Mouse (Mus musculus): ENCODE data around the gene Akap13. TPM values are rescaled to one million over a fixed set of nuclear protein-coding genes. Genes with fewer than 3 reads are reported as not detected.

The Akap13 gene
- total and polyA plus RNA-seq, 2 experiments = 8.5 to 92.1 TPM

DNA sequence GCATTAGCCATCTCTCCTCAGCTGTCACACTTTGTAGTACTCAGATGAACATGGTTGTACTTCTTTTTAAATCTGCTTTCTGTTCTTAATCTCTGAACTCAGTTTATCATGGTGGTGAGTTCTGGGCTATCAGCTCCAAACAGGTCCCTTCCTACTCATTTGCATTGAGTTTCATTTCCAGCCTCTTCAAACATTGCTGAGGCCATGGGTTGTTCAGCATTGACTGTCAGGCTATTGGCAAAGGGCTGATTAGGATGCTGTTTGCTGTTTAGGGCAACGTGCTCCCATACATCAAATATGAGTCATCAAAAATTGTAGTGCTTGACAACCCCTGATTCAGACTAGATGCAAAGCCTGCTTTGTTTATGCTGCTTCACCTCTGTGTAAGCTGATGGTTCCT is 268.7 kb downstream of the Akap13 start:
- WGBS = 84% methylated on average over 1 of the region's 1 CpGs
- Histone ChIP-seq H3K27ac (replicated peaks; ENCODE audit: insufficient read depth, low read depth, low read length) (no peak overlapping the region), H3K4me3 (ENCODE audit: insufficient read depth, low read depth, low read length) (no peak overlapping the region), H3K36me3 (ENCODE audit: control insufficient read depth, insufficient read depth, low read length) (peaks cover 74% of the 10 kb centered on the region), H3K4me1 (ENCODE audit: control insufficient read depth, insufficient read depth, low read length) (no peaks in the 10 kb centered on the region), H3K9ac (ENCODE audit: low read depth, low read length) (no peak overlapping the region), H3K79me2 (ENCODE audit: control insufficient read depth, insufficient read depth, low read length) (no peaks in the 10 kb centered on the region; the same call in 1 of the 2 replicates), H3K27me3 (ENCODE audit: control insufficient read depth, insufficient read depth, low read length) (no peaks in the 10 kb centered on the region)
- no peak for DNase-seq (ENCODE audit: extremely low read depth, low read depth, low spot score)
- TF ChIP-seq CTCF (IDR thresholded peaks at IDR 0.05; ENCODE audit: low read depth, low read length) = no peak
- TF ChIP-seq POLR2A (IDR thresholded peaks at IDR 0.05; ENCODE audit: extremely low read depth, insufficient read depth, low read length) = no peak

DNA sequence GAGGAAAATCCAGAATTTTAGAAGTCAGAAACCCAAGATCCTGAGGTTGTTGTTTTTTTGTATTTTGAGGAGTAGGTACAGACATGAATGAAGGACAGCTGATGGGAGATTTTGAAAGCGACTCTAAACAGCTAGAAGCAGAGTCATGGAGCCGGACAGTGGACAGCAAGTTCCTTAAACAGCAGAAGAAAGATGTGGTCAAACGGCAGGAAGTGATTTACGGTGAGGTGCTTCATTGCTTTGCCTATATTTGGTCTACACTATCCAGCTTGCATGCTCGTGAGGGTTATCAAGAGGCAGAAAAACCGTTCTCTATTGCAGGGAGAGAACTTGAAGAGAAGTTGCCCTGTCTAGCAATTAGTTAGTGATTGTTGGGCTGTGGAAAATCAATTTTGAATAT is 270.6 kb downstream of the Akap13 start:
- H3K9ac ChIP-seq (ENCODE audit: low read depth, low read length) = no peak overlapping the region
- no peaks in the 10 kb centered on the region for H3K27me3 ChIP-seq (ENCODE audit: control insufficient read depth, insufficient read depth, low read length)
- no peak for DNase-seq (ENCODE audit: extremely low read depth, low read depth, low spot score)
- no peaks in the 10 kb centered on the region for H3K4me1 ChIP-seq (ENCODE audit: control insufficient read depth, insufficient read depth, low read length)
- H3K27ac ChIP-seq (replicated peaks; ENCODE audit: insufficient read depth, low read depth, low read length) = no peak overlapping the region
- no peaks in the 10 kb centered on the region; the same call in 1 of the 2 replicates for H3K79me2 ChIP-seq (ENCODE audit: control insufficient read depth, insufficient read depth, low read length)
- TF ChIP-seq CTCF (IDR thresholded peaks at IDR 0.05; ENCODE audit: low read depth, low read length) = no peak
- peaks cover 72% of the 10 kb centered on the region for H3K36me3 ChIP-seq (ENCODE audit: control insufficient read depth, insufficient read depth, low read length)
- no peak overlapping the region for H3K4me3 ChIP-seq (ENCODE audit: insufficient read depth, low read depth, low read length)
- 89% methylated on average over 6 of the region's 6 CpGs for WGBS

DNA sequence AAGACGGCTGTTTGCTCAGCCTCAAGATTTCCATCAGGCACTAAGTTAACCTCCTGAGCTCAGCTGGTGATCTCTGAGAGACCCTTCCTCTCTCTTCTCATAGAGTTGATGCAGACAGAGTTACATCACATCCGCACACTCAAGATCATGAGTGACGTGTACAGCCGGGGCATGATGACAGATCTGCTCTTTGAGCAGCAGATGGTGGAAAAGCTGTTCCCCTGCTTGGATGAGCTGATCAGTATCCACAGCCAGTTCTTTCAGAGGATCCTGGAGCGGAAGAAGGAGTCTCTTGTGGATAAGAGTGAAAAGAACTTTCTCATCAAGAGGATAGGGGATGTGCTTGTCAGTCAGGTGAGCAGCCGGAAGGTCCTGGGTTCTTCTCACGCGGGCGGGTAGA is 271.5 kb downstream of the Akap13 start:
- Histone ChIP-seq H3K36me3 (ENCODE audit: control insufficient read depth, insufficient read depth, low read length) (peaks cover 77% of the 10 kb centered on the region), H3K9ac (ENCODE audit: low read depth, low read length) (no peak overlapping the region), H3K4me3 (ENCODE audit: insufficient read depth, low read depth, low read length) (no peak overlapping the region), H3K27me3 (ENCODE audit: control insufficient read depth, insufficient read depth, low read length) (no peaks in the 10 kb centered on the region), H3K4me1 (ENCODE audit: control insufficient read depth, insufficient read depth, low read length) (no peaks in the 10 kb centered on the region), H3K27ac (replicated peaks; ENCODE audit: insufficient read depth, low read depth, low read length) (no peak overlapping the region), H3K79me2 (ENCODE audit: control insufficient read depth, insufficient read depth, low read length) (no peaks in the 10 kb centered on the region)
- no peak for DNase-seq (ENCODE audit: extremely low read depth, low read depth, low spot score)
- WGBS = 97% methylated on average over 9 of the region's 9 CpGs
- no peak for TF ChIP-seq CTCF (IDR thresholded peaks at IDR 0.05; ENCODE audit: low read depth, low read length)

DNA sequence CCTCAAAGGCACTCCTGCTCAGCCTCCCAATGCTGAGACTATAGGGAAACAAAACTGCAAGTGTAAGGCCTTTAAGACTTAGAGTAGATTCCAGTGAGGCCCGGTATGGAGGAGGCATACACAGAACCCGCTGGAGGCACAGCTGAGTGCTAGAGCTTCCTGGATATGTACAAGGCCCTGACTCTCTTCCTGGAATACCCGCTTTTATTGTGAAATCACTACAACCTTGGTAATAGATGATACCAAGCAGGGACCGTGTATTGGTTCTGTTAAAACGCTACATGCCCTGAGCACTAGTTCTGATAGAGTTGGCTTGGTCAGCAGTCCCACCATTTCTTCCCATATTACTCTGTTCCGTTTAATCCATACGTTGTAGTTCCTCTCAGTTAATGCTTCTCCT is 274.3 kb downstream of the Akap13 start:
- no peak for DNase-seq (ENCODE audit: extremely low read depth, low read depth, low spot score)
- Histone ChIP-seq H3K9ac (ENCODE audit: low read depth, low read length) (no peak overlapping the region), H3K36me3 (ENCODE audit: control insufficient read depth, insufficient read depth, low read length) (peaks cover 81% of the 10 kb centered on the region), H3K27me3 (ENCODE audit: control insufficient read depth, insufficient read depth, low read length) (no peaks in the 10 kb centered on the region), H3K79me2 (ENCODE audit: control insufficient read depth, insufficient read depth, low read length) (no peaks in the 10 kb centered on the region; the same call in 1 of the 2 replicates), H3K27ac (replicated peaks; ENCODE audit: insufficient read depth, low read depth, low read length) (no peak overlapping the region), H3K4me1 (ENCODE audit: control insufficient read depth, insufficient read depth, low read length) (no peaks in the 10 kb centered on the region), H3K4me3 (ENCODE audit: insufficient read depth, low read depth, low read length) (no peak overlapping the region)
- TF ChIP-seq POLR2A (IDR thresholded peaks at IDR 0.05; ENCODE audit: extremely low read depth, insufficient read depth, low read length) = no peak
- 73% methylated on average over 7 of the region's 7 CpGs for WGBS

DNA sequence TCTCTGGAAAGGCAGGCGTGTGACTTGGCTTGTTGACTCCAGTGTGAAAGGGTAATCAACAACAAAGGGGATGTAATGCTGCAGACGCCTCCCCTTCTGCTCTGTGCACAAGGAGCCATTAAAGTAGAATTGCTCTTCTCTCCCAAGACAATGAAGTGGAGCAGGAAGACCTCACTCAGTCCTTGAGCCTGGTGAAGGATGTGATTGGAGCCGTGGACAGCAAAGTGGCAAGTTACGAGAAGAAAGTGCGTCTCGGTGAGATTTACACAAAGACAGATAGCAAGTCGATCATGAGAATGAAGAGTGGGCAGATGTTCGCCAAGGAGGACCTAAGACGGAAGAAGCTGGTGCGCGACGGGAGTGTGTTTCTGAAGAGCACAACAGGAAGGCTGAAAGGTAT is 274.9 kb downstream of the Akap13 start:
- 90% methylated on average over 12 of the region's 12 CpGs for WGBS
- H3K36me3 ChIP-seq (ENCODE audit: control insufficient read depth, insufficient read depth, low read length) = peaks cover 81% of the 10 kb centered on the region

DNA sequence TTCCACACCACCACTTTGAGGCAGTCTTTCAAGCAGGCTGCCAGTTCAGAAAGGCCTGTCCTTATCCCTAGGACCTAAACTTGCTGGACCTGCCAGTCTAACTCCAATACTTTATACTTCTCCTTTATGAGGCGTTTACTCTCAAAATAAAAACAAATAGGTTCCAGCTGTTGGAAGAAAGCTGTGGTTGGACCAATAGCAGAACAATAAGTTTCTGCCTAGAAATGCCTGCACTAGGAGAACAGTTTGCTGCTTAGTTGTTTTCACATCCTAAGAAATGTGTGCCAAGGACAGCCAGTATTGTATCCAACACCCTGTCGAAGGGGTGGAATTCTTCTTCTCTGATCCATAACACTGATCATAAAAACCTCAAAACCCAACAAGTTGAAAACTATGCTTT is 276.6 kb downstream of the Akap13 start:
- no peak overlapping the region for H3K4me3 ChIP-seq (ENCODE audit: insufficient read depth, low read depth, low read length)
- H3K36me3 ChIP-seq (ENCODE audit: control insufficient read depth, insufficient read depth, low read length) = peaks cover 79% of the 10 kb centered on the region
- H3K27ac ChIP-seq (replicated peaks; ENCODE audit: insufficient read depth, low read depth, low read length) = no peak overlapping the region
- H3K79me2 ChIP-seq (ENCODE audit: control insufficient read depth, insufficient read depth, low read length) = no peaks in the 10 kb centered on the region; the same call in 1 of the 2 replicates
- TF ChIP-seq POLR2A (IDR thresholded peaks at IDR 0.05; ENCODE audit: extremely low read depth, insufficient read depth, low read length) (no peak), CTCF (IDR thresholded peaks at IDR 0.05; ENCODE audit: low read depth, low read length) (no peak)
- DNase-seq (ENCODE audit: extremely low read depth, low read depth, low spot score) = no peak
- WGBS = 91% methylated on average over 2 of the region's 2 CpGs
- H3K27me3 ChIP-seq (ENCODE audit: control insufficient read depth, insufficient read depth, low read length) = no peaks in the 10 kb centered on the region
- no peak overlapping the region for H3K9ac ChIP-seq (ENCODE audit: low read depth, low read length)
- no peaks in the 10 kb centered on the region for H3K4me1 ChIP-seq (ENCODE audit: control insufficient read depth, insufficient read depth, low read length)

More for the DNA sequence above, 274.9 kb downstream of the Akap13 start:
- H3K4me1 ChIP-seq (ENCODE audit: control insufficient read depth, insufficient read depth, low read length) = no peaks in the 10 kb centered on the region
- H3K79me2 ChIP-seq (ENCODE audit: control insufficient read depth, insufficient read depth, low read length) = no peaks in the 10 kb centered on the region; the same call in 1 of the 2 replicates
- no peak overlapping the region for H3K27ac ChIP-seq (replicated peaks; ENCODE audit: insufficient read depth, low read depth, low read length)
- no peak overlapping the region for H3K4me3 ChIP-seq (ENCODE audit: insufficient read depth, low read depth, low read length)
- no peak overlapping the region for H3K9ac ChIP-seq (ENCODE audit: low read depth, low read length)
- DNase-seq (ENCODE audit: extremely low read depth, low read depth, low spot score) = no peak
- no peak for TF ChIP-seq POLR2A (IDR thresholded peaks at IDR 0.05; ENCODE audit: extremely low read depth, insufficient read depth, low read length)
- TF ChIP-seq CTCF (IDR thresholded peaks at IDR 0.05; ENCODE audit: low read depth, low read length) = no peak
- no peaks in the 10 kb centered on the region for H3K27me3 ChIP-seq (ENCODE audit: control insufficient read depth, insufficient read depth, low read length)
